In the genomic region with DNA sequence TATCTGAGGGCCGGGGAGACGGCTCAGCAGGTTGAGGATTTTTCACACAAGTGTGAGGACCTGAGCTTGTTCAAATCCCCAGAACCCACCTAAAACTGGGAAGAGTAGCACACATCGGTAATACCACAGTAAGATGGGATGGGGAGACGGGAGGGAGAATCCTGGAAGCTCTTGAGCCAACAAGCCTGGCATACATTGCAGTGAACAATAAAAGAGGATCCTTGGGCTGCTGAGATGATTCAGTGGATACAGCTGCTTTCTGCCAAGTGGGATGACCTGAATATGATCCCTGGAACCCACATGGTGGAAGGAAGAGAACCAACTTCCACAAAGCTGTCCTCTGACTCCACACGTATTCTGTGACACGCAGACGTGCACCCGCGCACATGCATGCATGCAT, we compare ENCODE assay signal across 16 mouse cellular contexts.
"Had no signal": no experiment of that assay in that cellular context is flagged by ENCODE, and none has a peak within 500 bp of the region (broad histone marks: within the 10 kb centered on the region; RNA-seq: fewer than 3 reads in every experiment).

No protein-coding gene starts in this region.

- H3K9ac ChIP-seq: kidney, embryonic 15.5 days; liver, embryonic 15.5 days; lung, embryonic 14.5 days; midbrain, embryonic 15.5 days; neural tube, embryonic 13.5 days had no signal

- H3K4me1 ChIP-seq: megakaryocyte, embryonic 14.5 days had no signal

- H3K36me3 ChIP-seq: kidney, embryonic 15.5 days; limb, embryonic 10.5 days; liver, embryonic 15.5 days; midbrain, embryonic 15.5 days; neural tube, embryonic 13.5 days had no signal

- H3K4me2 ChIP-seq: kidney, embryonic 15.5 days; liver, embryonic 11.5 days; liver, embryonic 15.5 days; lung, embryonic 14.5 days; midbrain, embryonic 11.5 days; midbrain, embryonic 15.5 days; neural tube, embryonic 13.5 days had no signal

- H3K27me3 ChIP-seq: kidney, embryonic 15.5 days; liver, embryonic 15.5 days had no signal

- H3K27ac ChIP-seq: kidney, embryonic 15.5 days; left cerebral cortex, adult 2 months; limb, embryonic 10.5 days; liver, embryonic 15.5 days; macrophage; midbrain, embryonic 15.5 days; neural tube, embryonic 13.5 days had no signal

- ATAC-seq: midbrain, embryonic 15.5 days had no signal

- H3K9me3 ChIP-seq: kidney, embryonic 15.5 days; limb, embryonic 10.5 days; liver, embryonic 15.5 days; megakaryocyte, embryonic 14.5 days; midbrain, embryonic 15.5 days; neural tube, embryonic 13.5 days had no signal

- DNase-seq: kidney, adult 2 months; kidney, postnatal 25 days; lung, embryonic 14.5 days; right cerebral cortex, postnatal 14 days; thymus, adult 18-20 months; thymus, postnatal 14 days had no signal

- H3K4me3 ChIP-seq: kidney, embryonic 15.5 days; left cerebral cortex, adult 2 months; limb, embryonic 10.5 days; liver, embryonic 15.5 days; megakaryocyte, embryonic 14.5 days; midbrain, embryonic 15.5 days; neural tube, embryonic 13.5 days had no signal
